Mouse (Mus musculus) forebrain, embryonic 12.5 days (tissue): ENCODE data around the gene Slc38a10. TPM values are rescaled to one million over a fixed set of nuclear protein-coding genes. Genes with fewer than 3 reads are reported as not detected.

Experiments
- ATAC-seq: fragments of 200-750 bp; cut with Nextera tagmentation; 2 replicates; pipeline ENCODE4 v1.8.0; 2017; ENCODE audit warnings: moderate TSS enrichment; ENCODE audit not compliant: low FRiP score
- H3K27ac ChIP-seq: fragments of 300-500 bp; sonication (generic); 2 replicates; pipeline ENCODE4 v1.5.1; 2016; ENCODE audit warnings: mild to moderate bottlenecking
- H3K27me3 ChIP-seq: fragments of 300-500 bp; sonication (generic); 2 replicates; pipeline ENCODE4 v1.6.1; 2016; ENCODE audit warnings: mild to moderate bottlenecking
- H3K36me3 ChIP-seq: fragments of 300-500 bp; sonication (generic); replicated peaks from 2 replicates; pipeline ENCODE4 v1.6.1; 2016; ENCODE audit warnings: mild to moderate bottlenecking
- H3K4me1 ChIP-seq: fragments of 300-500 bp; sonication (generic); 2 replicates; pipeline ENCODE4 v1.6.1; 2016
- H3K4me2 ChIP-seq: fragments of 300-500 bp; sonication (generic); 2 replicates; pipeline ENCODE4 v1.6.1; 2016; ENCODE audit warnings: mild to moderate bottlenecking, moderate library complexity
- H3K4me3 ChIP-seq: fragments of 300-500 bp; sonication (generic); replicated peaks from 2 replicates; pipeline ENCODE4 v1.5.1; 2016; ENCODE audit warnings: mild to moderate bottlenecking
- H3K9ac ChIP-seq: fragments of 300-500 bp; sonication (generic); 2 replicates; pipeline ENCODE4 v1.6.1; 2016; ENCODE audit warnings: mild to moderate bottlenecking
- H3K9me3 ChIP-seq: fragments of 300-500 bp; sonication (generic); 2 replicates; pipeline ENCODE4 v1.6.1; 2016
- WGBS: fragments of 180-500 bp; shearing (Covaris S2); methylation state at CpG from one replicate; pipeline ENCODE4 v1.1.7; 2016; 5-methylcytosine and 5-hydroxymethylcytosine counted together
- polyA plus RNA-seq: library from polyadenylated mRNA; unstranded; fragments of >200 nt; fragmentation: Nextera tagmentation; extraction: Ambion mirVana; gene quantifications from 2 replicates; pipeline ENCODE4 v1.2.1, GENCODE M21; 2016

Slc38a10 gene
- polyA plus RNA-seq, result 88.6 and 91.3 TPM in 2 replicates

- Histone ChIP-seq H3K36me3 (no peaks in the 10 kb centered on the region), H3K27ac (peak within 1 kb of the TSS; percentile 73), H3K4me1 (peaks cover 20% of the 10 kb centered on the region), H3K27me3 (no peaks in the 10 kb centered on the region), H3K9ac (peak within 1 kb of the TSS; percentile 81), H3K4me3 (peak within 1 kb of the TSS; percentile 90), H3K4me2 (peak within 1 kb of the TSS; percentile 86), H3K9me3 (no peaks in the 10 kb centered on the region)
- peak; percentile 99 for ATAC-seq
- 1% methylated on average over 28 of the region's 28 CpGs for WGBS
Measured at GRCm38 (mm10) chr11:120151113-120151494, at the start of gene Slc38a10. Gene Slc38a10, minus strand, starts transcription at chr11:120151346.

- Histone ChIP-seq H3K27ac (no peak overlapping the region), H3K4me2 (no peak overlapping the region), H3K4me3 (no peak overlapping the region), H3K9me3 (no peaks in the 10 kb centered on the region), H3K4me1 (peaks cover 7% of the 10 kb centered on the region), H3K9ac (no peak overlapping the region), H3K36me3 (no peaks in the 10 kb centered on the region), H3K27me3 (0 out of 2 replicates have a peak, but pooled peaks cover 2% of the 10 kb centered on the region)
- ATAC-seq, result no peak
- WGBS, result 84% methylated on average over 6 of the region's 6 CpGs
Measured at GRCm38 (mm10) chr11:120200621-120201020, 49.5 kb upstream of the Slc38a10 start.

DNA sequence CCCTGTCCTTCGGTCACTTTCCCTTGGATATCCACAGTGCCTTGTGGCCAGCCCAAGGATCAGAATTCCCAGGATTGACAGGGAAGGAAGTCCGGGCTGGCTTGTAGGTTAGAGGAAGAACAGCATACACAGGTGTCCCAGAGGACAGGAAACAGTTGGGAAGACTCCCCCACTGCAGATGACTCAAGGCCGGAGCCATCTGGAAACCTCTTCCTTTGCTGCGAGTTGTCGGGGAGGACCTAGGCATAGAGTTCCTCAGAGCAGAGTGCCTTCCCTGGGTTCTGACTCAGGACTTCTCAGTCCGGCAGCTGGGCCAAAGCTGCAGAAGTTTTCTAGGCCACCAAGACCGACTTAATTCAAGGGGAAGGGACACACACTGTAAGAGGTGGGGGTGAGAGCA is 48.6 kb upstream of the Slc38a10 start:
- no peak for ATAC-seq
- Histone ChIP-seq H3K4me1 (peaks cover 7% of the 10 kb centered on the region), H3K9me3 (no peaks in the 10 kb centered on the region), H3K27ac (no peak overlapping the region), H3K27me3 (0 out of 2 replicates have a peak, but pooled peaks cover 2% of the 10 kb centered on the region), H3K36me3 (no peaks in the 10 kb centered on the region), H3K4me2 (no peak overlapping the region), H3K9ac (no peak overlapping the region), H3K4me3 (no peak overlapping the region)
- WGBS, result 71% methylated on average over 7 of the region's 7 CpGs

GRCm38 (mm10) chr11:120198831-120199230 is 47.7 kb upstream of the Slc38a10 start:
- H3K9me3 ChIP-seq, result no peaks in the 10 kb centered on the region
- 0 out of 2 replicates have a peak, but pooled peaks cover 2% of the 10 kb centered on the region for H3K27me3 ChIP-seq
- no peak overlapping the region for H3K4me3 ChIP-seq
- no peak overlapping the region for H3K27ac ChIP-seq
- H3K36me3 ChIP-seq, result no peaks in the 10 kb centered on the region
- H3K4me1 ChIP-seq, result peaks cover 7% of the 10 kb centered on the region
- no peak overlapping the region for H3K9ac ChIP-seq
- ATAC-seq, result no peak
- 44% methylated on average over 13 of the region's 13 CpGs for WGBS
- no peak overlapping the region for H3K4me2 ChIP-seq

- peaks cover 3% of the 10 kb centered on the region for H3K36me3 ChIP-seq
- peak overlapping the region; percentile 90 for H3K4me3 ChIP-seq
- 32% methylated on average over 14 of the region's 14 CpGs for WGBS
- H3K4me2 ChIP-seq, result peak overlapping the region; percentile 99
- H3K9me3 ChIP-seq, result no peaks in the 10 kb centered on the region
- 0 out of 2 replicates have a peak, but pooled peaks cover 7% of the 10 kb centered on the region for H3K27me3 ChIP-seq
- H3K9ac ChIP-seq, result peak overlapping the region; percentile 48
- H3K4me1 ChIP-seq, result peaks cover 25% of the 10 kb centered on the region
- H3K27ac ChIP-seq, result peak overlapping the region; percentile 31; the same call in 1 of the 2 replicates
- 0 out of 2 replicates have a peak, but pooled peaks have one; percentile 3 for ATAC-seq
Measured at GRCm38 (mm10) chr11:120190526-120191412, 39.6 kb upstream of the Slc38a10 start.

- ATAC-seq, result peak; percentile 94
- under 1% methylated on average over 67 of the region's 68 CpGs for WGBS
- Histone ChIP-seq H3K27me3 (0 out of 2 replicates have a peak, but pooled peaks cover 7% of the 10 kb centered on the region), H3K36me3 (peaks cover 3% of the 10 kb centered on the region), H3K4me3 (peak overlapping the region; percentile 90), H3K4me2 (peak overlapping the region; percentile 99), H3K9me3 (no peaks in the 10 kb centered on the region), H3K27ac (peak overlapping the region; percentile 97), H3K9ac (peak overlapping the region; percentile 99), H3K4me1 (peaks cover 35% of the 10 kb centered on the region)
Measured at GRCm38 (mm10) chr11:120189459-120190312, 38.5 kb upstream of the Slc38a10 start.

GRCm38 (mm10) chr11:120188481-120189441 is 37.6 kb upstream of the Slc38a10 start:
- peaks cover 45% of the 10 kb centered on the region for H3K4me1 ChIP-seq
- ATAC-seq, result no peak
- H3K4me3 ChIP-seq, result peak overlapping the region; percentile 90
- peak overlapping the region; percentile 99 for H3K9ac ChIP-seq
- 0 out of 2 replicates have a peak, but pooled peaks cover 7% of the 10 kb centered on the region for H3K27me3 ChIP-seq
- peak overlapping the region; percentile 97 for H3K27ac ChIP-seq
- peak overlapping the region; percentile 99 for H3K4me2 ChIP-seq
- under 1% methylated on average over 41 of the region's 41 CpGs for whole genome bisulfite sequencing
- no peaks in the 10 kb centered on the region for H3K9me3 ChIP-seq
- H3K36me3 ChIP-seq, result peaks cover 3% of the 10 kb centered on the region

DNA sequence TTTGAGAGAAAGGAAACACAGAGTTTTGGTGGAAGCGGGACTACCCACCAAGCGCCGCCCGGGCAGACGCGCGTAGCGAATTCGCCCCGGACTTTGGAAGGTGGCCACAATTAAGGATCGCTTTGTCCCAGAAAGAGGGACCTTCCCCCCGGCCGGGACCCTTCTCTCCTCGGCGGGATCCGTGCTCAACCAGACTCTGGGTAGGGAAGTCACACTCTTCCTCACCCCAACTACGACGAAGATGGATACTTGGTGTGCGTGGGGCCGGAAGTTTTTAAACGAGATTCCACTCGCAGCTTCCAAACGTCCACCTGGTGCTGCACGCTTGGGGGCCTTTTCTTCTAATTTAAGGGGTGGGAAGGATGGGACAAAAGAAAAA is 36.9 kb upstream of the Slc38a10 start:
- Histone ChIP-seq H3K9ac (peak overlapping the region; percentile 99), H3K9me3 (no peaks in the 10 kb centered on the region), H3K4me3 (peak overlapping the region; percentile 90), H3K4me2 (peak overlapping the region; percentile 99), H3K27ac (peak overlapping the region; percentile 97), H3K4me1 (peaks cover 51% of the 10 kb centered on the region), H3K27me3 (0 out of 2 replicates have a peak, but pooled peaks cover 5% of the 10 kb centered on the region), H3K36me3 (peaks cover 3% of the 10 kb centered on the region)
- 0% methylated on average over 24 of the region's 24 CpGs for WGBS
- no peak for ATAC-seq

GRCm38 (mm10) chr11:120187236-120188101 is 36.3 kb upstream of the Slc38a10 start:
- peaks cover 58% of the 10 kb centered on the region for H3K4me1 ChIP-seq
- WGBS, result under 1% methylated on average over 43 of the region's 43 CpGs
- H3K4me3 ChIP-seq, result peak overlapping the region; percentile 90
- H3K27ac ChIP-seq, result peak overlapping the region; percentile 97
- 0 out of 2 replicates have a peak, but pooled peaks cover 4% of the 10 kb centered on the region for H3K27me3 ChIP-seq
- no peak for ATAC-seq
- no peaks in the 10 kb centered on the region for H3K9me3 ChIP-seq
- H3K36me3 ChIP-seq, result peaks cover 3% of the 10 kb centered on the region
- H3K9ac ChIP-seq, result peak overlapping the region; percentile 99
- peak overlapping the region; percentile 99 for H3K4me2 ChIP-seq

GRCm38 (mm10) chr11:120186821-120187235 is 35.7 kb upstream of the Slc38a10 start:
- no peak for ATAC-seq
- H3K27me3 ChIP-seq, result 0 out of 2 replicates have a peak, but pooled peaks cover 4% of the 10 kb centered on the region
- no peaks in the 10 kb centered on the region for H3K9me3 ChIP-seq
- under 1% methylated on average over 20 of the region's 20 CpGs for WGBS
- H3K9ac ChIP-seq, result peak overlapping the region; percentile 99
- H3K4me2 ChIP-seq, result peak overlapping the region; percentile 99
- peaks cover 3% of the 10 kb centered on the region for H3K36me3 ChIP-seq
- H3K27ac ChIP-seq, result peak overlapping the region; percentile 97
- peaks cover 64% of the 10 kb centered on the region for H3K4me1 ChIP-seq
- peak overlapping the region; percentile 90 for H3K4me3 ChIP-seq
